Mouse (Mus musculus) layer of hippocampus, postnatal 25 days (tissue): ENCODE data around the gene Agbl3. TPM values are rescaled to one million over a fixed set of nuclear protein-coding genes. Genes with fewer than 3 reads are reported as not detected.

Experiments
- DNase-seq, 2 experiments: peaks; one replicate each; pipeline ENCODE4 v3.0.0; 2022; ENCODE audit warnings: mixed read lengths in 2 of 2, low spot score in 1 of 2; ENCODE audit errors: extremely low spot score in 1 of 2
- total RNA-seq, 2 experiments: library from RNA; stranded (reverse); gene quantifications; 2 replicates each; pipeline ENCODE4 v1.2.3; 2021

Agbl3 gene
- total RNA-seq, 2 experiments from 2014 or later = 16.8 to 17.0 TPM

- DNase-seq = no peak
Measured at GRCm38 (mm10) chr6:34870724-34871123, 90.5 kb downstream of the Agbl3 start.

GRCm38 (mm10) chr6:34871929-34872328, 91.7 kb downstream of the Agbl3 start:
- peak in 1 of 2 experiments; percentile 2 for DNase-seq

GRCm38 (mm10) chr6:34872871-34873270, 92.6 kb downstream of the Agbl3 start:
- no peak for DNase-seq

GRCm38 (mm10) chr6:34874101-34874921, 94.1 kb downstream of the Agbl3 start:
- DNase-seq = peak in 1 of 2 experiments; percentile 5

- peak in 1 of 2 experiments; percentile 16 for DNase-seq
Measured at GRCm38 (mm10) chr6:34875268-34875761, 95.1 kb downstream of the Agbl3 start.

- DNase-seq = peak in 1 of 2 experiments; percentile 3
Measured at GRCm38 (mm10) chr6:34875966-34876834, 96.0 kb downstream of the Agbl3 start.

- DNase-seq = no peak
Measured at GRCm38 (mm10) chr6:34876835-34877156, 96.6 kb downstream of the Agbl3 start.

- DNase-seq = peak; percentile 77 to 83
Measured at GRCm38 (mm10) chr6:34877509-34878321, 97.5 kb downstream of the Agbl3 start, which contains the start of gene Cyren. Cyren (minus strand) TSS chr6:34878060.

- DNase-seq = no peak
Measured at GRCm38 (mm10) chr6:34879101-34879740, 99.0 kb downstream of the Agbl3 start.

- DNase-seq = peak in 1 of 2 experiments; percentile 49
Measured at GRCm38 (mm10) chr6:34879911-34880475, 99.8 kb downstream of the Agbl3 start.

GRCm38 (mm10) chr6:34884724-34885123, 104.5 kb downstream of the Agbl3 start:
- DNase-seq = no peak

- DNase-seq = no peak
Measured at GRCm38 (mm10) chr6:34887131-34887850, 107.1 kb downstream of the Agbl3 start.

GRCm38 (mm10) chr6:34889185-34889584, 109.0 kb downstream of the Agbl3 start:
- no peak for DNase-seq

- DNase-seq = no peak
Measured at GRCm38 (mm10) chr6:34895569-34895968, 115.3 kb downstream of the Agbl3 start.

- no peak for DNase-seq
Measured at GRCm38 (mm10) chr6:34896168-34896780, 116.0 kb downstream of the Agbl3 start.

GRCm38 (mm10) chr6:34899127-34899526, 118.9 kb downstream of the Agbl3 start:
- DNase-seq = no peak

- DNase-seq = no peak
Measured at GRCm38 (mm10) chr6:34900990-34901389, 120.8 kb downstream of the Agbl3 start.

- DNase-seq = no peak
Measured at GRCm38 (mm10) chr6:34901911-34902444, 121.7 kb downstream of the Agbl3 start.
